Mouse (Mus musculus) G1E (cell line): ENCODE results near the gene Khdc4. TPM values are rescaled to one million over a fixed set of nuclear protein-coding genes. Genes with fewer than 3 reads are reported as not detected.

Experiments used
- ATAC-seq: 2 replicates; pipeline ENCODE4 v1.8.0; 2016; ENCODE audit warnings: mild to moderate bottlenecking; ENCODE audit not compliant: insufficient number of reproducible peaks, poor library complexity, low FRiP score, severe bottlenecking; ENCODE audit errors: extremely low read depth
- DNase-seq: peaks from one replicate; pipeline ENCODE4 v3.0.0; 2012; ENCODE audit warnings: low spot score
- H3K27me3 ChIP-seq: 2 replicates; pipeline ENCODE4 v1.6.1; 2012; ENCODE audit warnings: mild to moderate bottlenecking, low read length, inconsistent platforms; ENCODE audit not compliant: insufficient read depth
- H3K36me3 ChIP-seq: replicated peaks from 2 replicates; pipeline ENCODE3; 2012; ENCODE audit warnings: mild to moderate bottlenecking, inconsistent platforms
- H3K4me1 ChIP-seq: 2 replicates; pipeline ENCODE4 v1.6.1; 2012; ENCODE audit warnings: low read depth, low read length, inconsistent platforms, mixed read lengths; ENCODE audit not compliant: insufficient read depth
- H3K4me3 ChIP-seq: 2 replicates; pipeline ENCODE4 v1.5.1; 2012; ENCODE audit warnings: low read depth, mild to moderate bottlenecking, inconsistent platforms, low read length, moderate library complexity, mixed read lengths
- H3K9me3 ChIP-seq: replicated peaks from 2 replicates; pipeline ENCODE4 v1.6.1; 2012; ENCODE audit warnings: inconsistent platforms
- CTCF ChIP-seq: IDR thresholded peaks from 2 replicates; pipeline ENCODE4 v1.5.1; 2012; ENCODE audit warnings: low read depth, low read length, inconsistent platforms, mixed read lengths
- GATA1 ChIP-seq: IDR thresholded peaks from 2 replicates; pipeline ENCODE4 v1.6.1; 2012; ENCODE audit warnings: borderline replicate concordance, low read length, inconsistent platforms, mixed read lengths
- POLR2AphosphoS5 ChIP-seq: IDR thresholded peaks from 2 replicates; pipeline ENCODE4 v1.6.1; 2012; ENCODE audit warnings: low read depth, low read length, inconsistent platforms; ENCODE audit not compliant: insufficient replicate concordance
- TAL1 ChIP-seq: conservative IDR thresholded peaks from 2 replicates; pipeline ENCODE4 v1.6.1; 2012; ENCODE audit warnings: low read depth, low read length, inconsistent platforms, mixed read lengths
- polyA plus RNA-seq: library from polyadenylated mRNA; stranded (reverse); fragments of >175 nt; gene quantifications from 2 replicates; pipeline ENCODE4 v1.2.3, GENCODE M21; 2012
- total RNA-seq, 2 experiments: library from RNA; stranded (forward) in 1 of 2; stranded (reverse) in 1 of 2; fragments of 200-1000 nt in 1 of 2; fragments of >200 nt in 1 of 2; fragmentation: Nextera tagmentation in 1 of 2; gene quantifications; 2 replicates each; pipeline ENCODE4 v1.2.3; 2014 to 2017

The Khdc4 gene
- total and polyA plus RNA-seq, 3 experiments = 18.5 to 102 (median 83.9) TPM

DNA sequence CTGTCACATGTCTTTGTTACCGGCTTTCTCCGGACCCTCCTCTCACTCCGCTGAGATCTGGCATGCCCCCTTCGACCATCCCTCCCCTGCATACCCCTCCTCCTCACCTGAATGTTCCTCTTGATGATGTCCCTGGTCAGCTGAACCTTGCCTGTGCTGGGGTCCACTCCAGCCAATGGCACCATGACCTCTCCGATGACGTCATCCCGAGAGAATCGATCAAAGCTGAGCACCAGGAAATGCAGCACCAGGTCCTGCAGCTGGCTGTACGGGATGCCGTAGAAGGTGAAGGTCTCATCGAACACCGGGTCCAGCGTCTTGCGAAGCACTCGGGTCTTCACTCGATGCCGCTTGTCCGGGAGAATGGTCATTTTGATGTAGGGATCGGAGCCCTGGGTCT, 76.0 kb downstream of the Khdc4 start:
- Histone ChIP-seq H3K27me3 (peaks cover 14% of the 10 kb centered on the region), H3K4me3 (no peak overlapping the region), H3K4me1 (peaks cover 14% of the 10 kb centered on the region), H3K36me3 (no peaks in the 10 kb centered on the region), H3K9me3 (no peaks in the 10 kb centered on the region)
- no peak for DNase-seq
- ATAC-seq = no peak
- TF ChIP-seq CTCF = no peak
- TF ChIP-seq POLR2AphosphoS5 = no peak

GRCm38 (mm10) chr3:88762401-88762831, 76.8 kb downstream of the Khdc4 start:
- Histone ChIP-seq H3K4me1 (peaks cover 14% of the 10 kb centered on the region), H3K9me3 (no peaks in the 10 kb centered on the region), H3K27me3 (peaks cover 14% of the 10 kb centered on the region), H3K36me3 (no peaks in the 10 kb centered on the region), H3K4me3 (no peak overlapping the region)
- no peak for DNase-seq
- no peak for TF ChIP-seq POLR2AphosphoS5
- no peak for TF ChIP-seq TAL1
- no peak for TF ChIP-seq GATA1
- ATAC-seq = no peak

Other genes with a start within 250 kb of the Khdc4 start
- 1.1 TPM in 1 of 2 replicates, not detected in the other for gene Sema4a, start 224.6 kb upstream of the Khdc4 start, total RNA-seq (2014; fragmentation: Nextera tagmentation)
- 0.23 and 0.66 TPM in 2 replicates for gene Sema4a, start 224.6 kb upstream of the Khdc4 start, total RNA-seq (2017)
- gene Sema4a, start 224.6 kb upstream of the Khdc4 start, polyA plus RNA-seq = 1.3 and 1.7 TPM in 2 replicates
- gene Lmna, start 175.8 kb upstream of the Khdc4 start, total RNA-seq (2014; fragmentation: Nextera tagmentation) = 69.3 and 72.1 TPM in 2 replicates
- gene Lmna, start 175.8 kb upstream of the Khdc4 start, total RNA-seq (2017) = 96.4 and 98.2 TPM in 2 replicates
- 336 and 381 TPM in 2 replicates for gene Lmna, start 175.8 kb upstream of the Khdc4 start, polyA plus RNA-seq
- gene Mex3a, start 153.4 kb upstream of the Khdc4 start, total RNA-seq (2014; fragmentation: Nextera tagmentation) = 6.2 and 8.2 TPM in 2 replicates
- gene Mex3a, start 153.4 kb upstream of the Khdc4 start, total RNA-seq (2017) = 1.7 and 2.0 TPM in 2 replicates
- 9.0 and 9.6 TPM in 2 replicates for gene Mex3a, start 153.4 kb upstream of the Khdc4 start, polyA plus RNA-seq
- gene Rab25, start 137.5 kb upstream of the Khdc4 start, total RNA-seq (2014; fragmentation: Nextera tagmentation) = 1.6 and 4.5 TPM in 2 replicates
- 0.35 TPM in 1 of 2 replicates, not detected in the other for gene Rab25, start 137.5 kb upstream of the Khdc4 start, total RNA-seq (2017)
- 0.67 and 0.88 TPM in 2 replicates for gene Rab25, start 137.5 kb upstream of the Khdc4 start, polyA plus RNA-seq
- 44.7 and 64.5 TPM in 2 replicates for gene Lamtor2, start 132.7 kb upstream of the Khdc4 start, total RNA-seq (2014; fragmentation: Nextera tagmentation)
- 97.5 and 98.0 TPM in 2 replicates for gene Lamtor2, start 132.7 kb upstream of the Khdc4 start, total RNA-seq (2017)
- 96.1 and 182 TPM in 2 replicates for gene Lamtor2, start 132.7 kb upstream of the Khdc4 start, polyA plus RNA-seq
- 63.4 and 67.4 TPM in 2 replicates for gene Ubqln4, start 132.0 kb upstream of the Khdc4 start, total RNA-seq (2014; fragmentation: Nextera tagmentation)
- gene Ubqln4, start 132.0 kb upstream of the Khdc4 start, total RNA-seq (2017) = 39.6 and 40.6 TPM in 2 replicates
- gene Ubqln4, start 132.0 kb upstream of the Khdc4 start, polyA plus RNA-seq = 73.7 and 81.2 TPM in 2 replicates
- 269 and 289 TPM in 2 replicates for gene Ssr2, start 109.9 kb upstream of the Khdc4 start, total RNA-seq (2014; fragmentation: Nextera tagmentation)
- gene Ssr2, start 109.9 kb upstream of the Khdc4 start, total RNA-seq (2017) = 132 and 134 TPM in 2 replicates
- 123 and 280 TPM in 2 replicates for gene Ssr2, start 109.9 kb upstream of the Khdc4 start, polyA plus RNA-seq
- 170 and 181 TPM in 2 replicates for gene Arhgef2, start 79.8 kb upstream of the Khdc4 start, total RNA-seq (2014; fragmentation: Nextera tagmentation)
- gene Arhgef2, start 79.8 kb upstream of the Khdc4 start, total RNA-seq (2017) = 64.2 and 66.2 TPM in 2 replicates
- gene Arhgef2, start 79.8 kb upstream of the Khdc4 start, polyA plus RNA-seq = 277 and 291 TPM in 2 replicates
- not detected in 2 replicates for gene Rxfp4, start 32.7 kb upstream of the Khdc4 start, total RNA-seq (2014; fragmentation: Nextera tagmentation)
- 0.12 TPM in 1 of 2 replicates, not detected in the other for gene Rxfp4, start 32.7 kb upstream of the Khdc4 start, total RNA-seq (2017)
- not detected in 2 replicates for gene Rxfp4, start 32.7 kb upstream of the Khdc4 start, polyA plus RNA-seq
- 29.7 and 30.8 TPM in 2 replicates for gene Rit1, start 31.0 kb downstream of the Khdc4 start, total RNA-seq (2014; fragmentation: Nextera tagmentation)
- gene Rit1, start 31.0 kb downstream of the Khdc4 start, total RNA-seq (2017) = 30.2 and 35.8 TPM in 2 replicates
- 18.2 and 18.3 TPM in 2 replicates for gene Rit1, start 31.0 kb downstream of the Khdc4 start, polyA plus RNA-seq
- gene Syt11, start 89.4 kb downstream of the Khdc4 start, total RNA-seq (2014; fragmentation: Nextera tagmentation) = 3.1 and 4.4 TPM in 2 replicates
- gene Syt11, start 89.4 kb downstream of the Khdc4 start, total RNA-seq (2017) = 0.52 and 0.82 TPM in 2 replicates
- 0.11 and 0.14 TPM in 2 replicates for gene Syt11, start 89.4 kb downstream of the Khdc4 start, polyA plus RNA-seq
- 42.9 and 45.1 TPM in 2 replicates for gene Gon4l, start 149.4 kb downstream of the Khdc4 start, total RNA-seq (2014; fragmentation: Nextera tagmentation)
- gene Gon4l, start 149.4 kb downstream of the Khdc4 start, total RNA-seq (2017) = 36.2 and 36.3 TPM in 2 replicates
- 13.3 and 18.7 TPM in 2 replicates for gene Gon4l, start 149.4 kb downstream of the Khdc4 start, polyA plus RNA-seq
- 20.7 and 24.5 TPM in 2 replicates for gene Msto1, start 228.2 kb downstream of the Khdc4 start, total RNA-seq (2014; fragmentation: Nextera tagmentation)
- 39.0 and 40.8 TPM in 2 replicates for gene Msto1, start 228.2 kb downstream of the Khdc4 start, total RNA-seq (2017)
- 31.6 and 35.0 TPM in 2 replicates for gene Msto1, start 228.2 kb downstream of the Khdc4 start, polyA plus RNA-seq